Mouse (Mus musculus) midbrain, embryonic 10.5 days (tissue): ENCODE measurements around the gene Gm49776. TPM values are rescaled to one million over a fixed set of nuclear protein-coding genes. Genes with fewer than 3 reads are reported as not detected.
A peak's percentile ranks its signal among the peaks of the same experiment; 100 is the strongest.

Experiments
- microRNA counts: library from miRNA; unstranded; fragments of <30 nt; microRNA quantifications from one replicate; lab custom pipeline; 2017
- microRNA-seq: library from miRNA; unstranded; fragments of <30 nt; microRNA quantifications from one replicate; pipeline ENCODE4, GENCODE M21; 2017
- polyA plus RNA-seq: library from polyadenylated mRNA; unstranded; fragments of >200 nt; fragmentation: Nextera tagmentation; extraction: Ambion mirVana; gene quantifications from 2 replicates; pipeline ENCODE4 v1.2.1, GENCODE M21; 2016

The Gm49776 gene
- polyA plus RNA-seq, 1 experiment from 2014 or later = 1.9 TPM

MicroRNAs encoded within 50 kb of the gene (microRNA counts, 519-probe panel; counts per million panel counts)
- microRNA mmu-miR-1306 (lab: Ali Mortazavi, UCI) = not detected

Small RNA genes lying within 50 kb of the gene (microRNA-seq; reads per million reads assigned to microRNA genes)
- gene Gm24572 = 14.7 reads per million, percentile 27 among the genes with 10 or more reads in this experiment
- gene Mir1306 = 534 reads per million, percentile 69 among the genes with 10 or more reads in this experiment

Other genes starting within 250 kb of the Gm49776 start
- 158 and 162 TPM in 2 replicates for gene Dgcr6, start 205.5 kb downstream of the Gm49776 start, polyA plus RNA-seq
- gene Prodh, start 168.1 kb downstream of the Gm49776 start, polyA plus RNA-seq = 13.0 and 15.1 TPM in 2 replicates
- 1.8 and 2.2 TPM in 2 replicates for gene Rtn4r, start 130.7 kb downstream of the Gm49776 start, polyA plus RNA-seq
- not detected in 2 replicates for gene Ccdc188, start 40.4 kb downstream of the Gm49776 start, polyA plus RNA-seq
- gene Zdhhc8, start 23.2 kb downstream of the Gm49776 start, polyA plus RNA-seq = 9.4 and 11.3 TPM in 2 replicates
- 127 and 132 TPM in 2 replicates for gene Trmt2a, start 9.6 kb downstream of the Gm49776 start, polyA plus RNA-seq
- gene Ranbp1, start 9.6 kb downstream of the Gm49776 start, polyA plus RNA-seq = 1,186 and 1,334 TPM in 2 replicates
- 46.1 and 47.6 TPM in 2 replicates for gene Dgcr8, start 30.9 kb upstream of the Gm49776 start, polyA plus RNA-seq
- 40.1 and 45.2 TPM in 2 replicates for gene Tango2, start 89.8 kb upstream of the Gm49776 start, polyA plus RNA-seq
- 110 and 133 TPM in 2 replicates for gene Arvcf, start 89.9 kb upstream of the Gm49776 start, polyA plus RNA-seq
- gene Txnrd2, start 168.1 kb upstream of the Gm49776 start, polyA plus RNA-seq = 30.6 and 30.7 TPM in 2 replicates
- 62.0 and 66.0 TPM in 2 replicates for gene Comt, start 168.5 kb upstream of the Gm49776 start, polyA plus RNA-seq
- 13.3 and 16.0 TPM in 2 replicates for gene Gnb1l, start 240.4 kb upstream of the Gm49776 start, polyA plus RNA-seq
- 2.1 and 2.4 TPM in 2 replicates for gene Rtl10, start 240.6 kb upstream of the Gm49776 start, polyA plus RNA-seq